Mouse (Mus musculus) midbrain, embryonic 15.5 days (tissue): ENCODE data around the gene Myocos. TPM values are rescaled to one million over a fixed set of nuclear protein-coding genes. Genes with fewer than 3 reads are reported as not detected.

ENCODE experiments used
- ATAC-seq: fragments of 200-750 bp; cut with Nextera tagmentation; replicated peaks from 2 replicates; pipeline ENCODE4 v1.8.0; 2017; ENCODE audit warnings: moderate TSS enrichment
- H3K27ac ChIP-seq: fragments of 300-500 bp; sonication (generic); 2 replicates; pipeline ENCODE4 v1.5.1; 2015; ENCODE audit warnings: mild to moderate bottlenecking, inconsistent platforms
- H3K27me3 ChIP-seq: fragments of 300-500 bp; sonication (generic); replicated peaks from 2 replicates; pipeline ENCODE4 v1.6.1; 2015; ENCODE audit warnings: inconsistent platforms
- H3K36me3 ChIP-seq: fragments of 300-500 bp; sonication (generic); replicated peaks from 2 replicates; pipeline ENCODE4 v1.6.1; 2015; ENCODE audit warnings: inconsistent platforms
- H3K4me1 ChIP-seq: fragments of 300-500 bp; sonication (generic); 2 replicates; pipeline ENCODE4 v1.6.1; 2015; ENCODE audit warnings: inconsistent platforms
- H3K4me2 ChIP-seq: fragments of 300-500 bp; sonication (generic); 2 replicates; pipeline ENCODE4 v1.6.1; 2015; ENCODE audit warnings: inconsistent platforms, mild to moderate bottlenecking, moderate library complexity
- H3K4me3 ChIP-seq: fragments of 300-500 bp; sonication (generic); 2 replicates; pipeline ENCODE4 v1.5.1; 2015; ENCODE audit warnings: mild to moderate bottlenecking, inconsistent platforms
- H3K9ac ChIP-seq: fragments of 300-500 bp; sonication (generic); 2 replicates; pipeline ENCODE4 v1.6.1; 2015; ENCODE audit warnings: mild to moderate bottlenecking, inconsistent platforms
- H3K9me3 ChIP-seq: fragments of 300-500 bp; sonication (generic); 2 replicates; pipeline ENCODE4 v1.6.1; 2016; ENCODE audit warnings: inconsistent platforms
- WGBS: fragments of 180-500 bp; shearing (Covaris S2); methylation state at CpG from one replicate; pipeline ENCODE4 v1.1.7; 2015; ENCODE audit warnings: mixed read lengths; 5-methylcytosine and 5-hydroxymethylcytosine counted together
- polyA plus RNA-seq: library from polyadenylated mRNA; unstranded; fragments of >200 nt; fragmentation: Nextera tagmentation; extraction: Ambion mirVana; gene quantifications from 2 replicates; pipeline ENCODE4 v1.2.1, GENCODE M21; 2015

The Myocos gene
- not detected in 2 replicates for polyA plus RNA-seq

GRCm38 (mm10) chr1:162658119-162658518 is at the start of gene Myocos:
Myocos (minus strand) TSS chr1:162658219.
- H3K9ac ChIP-seq, result no peak within 1 kb of the TSS
- H3K27ac ChIP-seq, result no peak within 1 kb of the TSS
- WGBS, result 92% methylated on average over 7 of the region's 7 CpGs
- no peak within 1 kb of the TSS for H3K4me3 ChIP-seq
- H3K36me3 ChIP-seq, result no peaks in the 10 kb centered on the region
- H3K9me3 ChIP-seq, result no peaks in the 10 kb centered on the region
- H3K4me2 ChIP-seq, result no peak within 1 kb of the TSS
- no peak for ATAC-seq
- H3K27me3 ChIP-seq, result no peaks in the 10 kb centered on the region
- H3K4me1 ChIP-seq, result no peaks in the 10 kb centered on the region

- WGBS, result 86% methylated on average over 8 of the region's 8 CpGs
- Histone ChIP-seq H3K36me3 (peaks cover 49% of the 10 kb centered on the region), H3K4me1 (no peaks in the 10 kb centered on the region), H3K9ac (no peak overlapping the region), H3K4me2 (no peak overlapping the region), H3K9me3 (no peaks in the 10 kb centered on the region), H3K27ac (no peak overlapping the region), H3K4me3 (no peak overlapping the region), H3K27me3 (no peaks in the 10 kb centered on the region)
- no peak for ATAC-seq
Observed at GRCm38 (mm10) chr1:162700389-162701066, 42.5 kb upstream of the Myocos start.

- WGBS, result 97% methylated on average over 6 of the region's 6 CpGs
- no peaks in the 10 kb centered on the region for H3K4me1 ChIP-seq
Observed at GRCm38 (mm10) chr1:162697866-162698265, 39.8 kb upstream of the Myocos start.

GRCm38 (mm10) chr1:162693721-162694120 is 35.7 kb upstream of the Myocos start:
- WGBS, result 83% methylated on average over 2 of the region's 2 CpGs
- H3K4me3 ChIP-seq, result no peak overlapping the region
- no peak for ATAC-seq
- no peaks in the 10 kb centered on the region for H3K27me3 ChIP-seq
- no peak overlapping the region for H3K27ac ChIP-seq
- H3K36me3 ChIP-seq, result peaks cover 51% of the 10 kb centered on the region
- H3K9ac ChIP-seq, result no peak overlapping the region
- H3K9me3 ChIP-seq, result no peaks in the 10 kb centered on the region
- no peaks in the 10 kb centered on the region for H3K4me1 ChIP-seq
- H3K4me2 ChIP-seq, result no peak overlapping the region

More at GRCm38 (mm10) chr1:162697866-162698265, 39.8 kb upstream of the Myocos start:
- Histone ChIP-seq H3K36me3 (peaks cover 45% of the 10 kb centered on the region), H3K27ac (no peak overlapping the region), H3K9me3 (no peaks in the 10 kb centered on the region), H3K4me2 (no peak overlapping the region), H3K9ac (no peak overlapping the region), H3K27me3 (no peaks in the 10 kb centered on the region), H3K4me3 (no peak overlapping the region)
- no peak for ATAC-seq

GRCm38 (mm10) chr1:162665486-162666174 is 7.6 kb upstream of the Myocos start:
- Histone ChIP-seq H3K27ac (no peak overlapping the region), H3K4me1 (peaks cover 9% of the 10 kb centered on the region), H3K36me3 (0 out of 2 replicates have a peak, but pooled peaks cover 3% of the 10 kb centered on the region), H3K27me3 (no peaks in the 10 kb centered on the region), H3K4me2 (peak overlapping the region; percentile 52), H3K4me3 (peak overlapping the region; percentile 20), H3K9me3 (no peaks in the 10 kb centered on the region), H3K9ac (no peak overlapping the region; the same call in 1 of the 2 replicates)
- peak; percentile 84 for ATAC-seq
- 4% methylated on average over 11 of the region's 11 CpGs for WGBS

GRCm38 (mm10) chr1:162664826-162665475 is 6.9 kb upstream of the Myocos start:
- Histone ChIP-seq H3K4me1 (peaks cover 9% of the 10 kb centered on the region), H3K27ac (no peak overlapping the region), H3K9ac (no peak overlapping the region), H3K9me3 (no peaks in the 10 kb centered on the region), H3K36me3 (no peaks in the 10 kb centered on the region), H3K4me2 (peak overlapping the region; percentile 19; the same call in 1 of the 2 replicates), H3K4me3 (no peak overlapping the region), H3K27me3 (no peaks in the 10 kb centered on the region)
- 10% methylated on average over 10 of the region's 10 CpGs for WGBS
- peak; percentile 98 for ATAC-seq

- no peak for ATAC-seq
- Histone ChIP-seq H3K4me1 (peaks cover 4% of the 10 kb centered on the region; the same call in 1 of the 2 replicates), H3K9me3 (no peaks in the 10 kb centered on the region), H3K9ac (no peak overlapping the region), H3K27me3 (no peaks in the 10 kb centered on the region), H3K4me3 (no peak overlapping the region), H3K27ac (no peak overlapping the region), H3K36me3 (no peaks in the 10 kb centered on the region), H3K4me2 (no peak overlapping the region)
- 89% methylated on average over 11 of the region's 11 CpGs for WGBS
Observed at GRCm38 (mm10) chr1:162660276-162660860, 2.3 kb upstream of the Myocos start.

GRCm38 (mm10) chr1:162648416-162648815 is 9.6 kb downstream of the Myocos start:
- Histone ChIP-seq H3K4me1 (no peaks in the 10 kb centered on the region), H3K9me3 (no peaks in the 10 kb centered on the region), H3K4me3 (no peak overlapping the region), H3K27ac (no peak overlapping the region), H3K36me3 (no peaks in the 10 kb centered on the region), H3K4me2 (no peak overlapping the region), H3K9ac (no peak overlapping the region), H3K27me3 (no peaks in the 10 kb centered on the region)
- ATAC-seq, result no peak
- WGBS, result 94% methylated on average over 14 of the region's 14 CpGs

- no peak overlapping the region for H3K4me3 ChIP-seq
- no peaks in the 10 kb centered on the region for H3K27me3 ChIP-seq
- no peak overlapping the region for H3K9ac ChIP-seq
- no peaks in the 10 kb centered on the region for H3K36me3 ChIP-seq
- no peaks in the 10 kb centered on the region for H3K9me3 ChIP-seq
- H3K4me2 ChIP-seq, result no peak overlapping the region
- H3K27ac ChIP-seq, result no peak overlapping the region
- WGBS, result 79% methylated on average over 10 of the region's 10 CpGs
- no peaks in the 10 kb centered on the region for H3K4me1 ChIP-seq
- no peak for ATAC-seq
Observed at GRCm38 (mm10) chr1:162646083-162646686, 11.8 kb downstream of the Myocos start.

- Histone ChIP-seq H3K9ac (no peak overlapping the region), H3K36me3 (no peaks in the 10 kb centered on the region), H3K4me2 (no peak overlapping the region), H3K9me3 (no peaks in the 10 kb centered on the region), H3K4me1 (no peaks in the 10 kb centered on the region), H3K27ac (no peak overlapping the region), H3K27me3 (no peaks in the 10 kb centered on the region), H3K4me3 (no peak overlapping the region)
- 0 out of 2 replicates have a peak, but pooled peaks have one; percentile 39 for ATAC-seq
- WGBS, result 32% methylated on average over 4 of the region's 4 CpGs
Observed at GRCm38 (mm10) chr1:162643752-162644151, 14.3 kb downstream of the Myocos start.

- WGBS, result 79% methylated on average over 3 of the region's 3 CpGs
- Histone ChIP-seq H3K4me3 (no peak overlapping the region), H3K27me3 (no peaks in the 10 kb centered on the region), H3K27ac (no peak overlapping the region), H3K9me3 (no peaks in the 10 kb centered on the region), H3K9ac (no peak overlapping the region), H3K4me1 (no peaks in the 10 kb centered on the region), H3K4me2 (no peak overlapping the region), H3K36me3 (no peaks in the 10 kb centered on the region)
- no peak for ATAC-seq
Observed at GRCm38 (mm10) chr1:162642591-162642990, 15.4 kb downstream of the Myocos start.

GRCm38 (mm10) chr1:162639861-162640260 is 18.2 kb downstream of the Myocos start:
- no peak overlapping the region for H3K4me3 ChIP-seq
- no peaks in the 10 kb centered on the region for H3K4me1 ChIP-seq
- H3K27me3 ChIP-seq, result no peaks in the 10 kb centered on the region
- H3K36me3 ChIP-seq, result no peaks in the 10 kb centered on the region
- 89% methylated on average over 1 of the region's 1 CpGs for WGBS
- H3K4me2 ChIP-seq, result no peak overlapping the region
- H3K9me3 ChIP-seq, result no peaks in the 10 kb centered on the region
- ATAC-seq, result no peak
- no peak overlapping the region for H3K9ac ChIP-seq
- no peak overlapping the region for H3K27ac ChIP-seq
